Mouse (Mus musculus): ENCODE results near the gene Mrto4.

- TF ChIP-seq MAFK (IDR thresholded peaks at IDR 0.05; ENCODE audit: insufficient read depth, low read depth, low read length) (no peak), HCFC1 (IDR thresholded peaks at IDR 0.05; ENCODE audit: borderline replicate concordance, insufficient read depth, low read length) (no peak), ZNF384 (IDR thresholded peaks at IDR 0.05; ENCODE audit: low read depth, low read length) (no peak), ZC3H11A (IDR thresholded peaks at IDR 0.05; ENCODE audit: borderline replicate concordance, low read depth, low read length) (no peak)
Observed at GRCm38 (mm10) chr4:139379719-139380118, 27.3 kb upstream of the Mrto4 start.

Measured in ES-E14 (cell line).